Mouse (Mus musculus) hindbrain, embryonic 14.5 days (tissue): ENCODE data around the gene Zfp446. TPM values are rescaled to one million over a fixed set of nuclear protein-coding genes. Genes with fewer than 3 reads are reported as not detected.

Experiments
- ATAC-seq: fragments of 200-750 bp; cut with Nextera tagmentation; 2 replicates; pipeline ENCODE4 v1.8.0; 2017; ENCODE audit warnings: moderate number of reproducible peaks, mild to moderate bottlenecking, moderate TSS enrichment, moderate library complexity; ENCODE audit not compliant: low FRiP score
- DNase-seq: peaks from one replicate; pipeline ENCODE4 v3.0.0-alpha.2; 2015; ENCODE audit warnings: low spot score
- H3K27ac ChIP-seq: fragments of 300-500 bp; sonication (generic); 2 replicates; pipeline ENCODE4 v1.5.1; 2014; ENCODE audit warnings: mild to moderate bottlenecking, moderate library complexity
- H3K27me3 ChIP-seq: fragments of 300-500 bp; sonication (generic); 2 replicates; pipeline ENCODE4 v1.6.1; 2014; ENCODE audit warnings: mild to moderate bottlenecking, low read length, mixed read lengths; ENCODE audit not compliant: control insufficient read depth, insufficient read depth
- H3K36me3 ChIP-seq: fragments of 300-500 bp; sonication (generic); replicated peaks from 2 replicates; pipeline ENCODE4 v1.6.1; 2014; ENCODE audit not compliant: control insufficient read depth, insufficient read depth
- H3K4me1 ChIP-seq: fragments of 300-500 bp; sonication (generic); replicated peaks from 2 replicates; pipeline ENCODE4 v1.6.1; 2014; ENCODE audit warnings: antibody characterized with exemption, low read length, mixed read lengths; ENCODE audit not compliant: control insufficient read depth, insufficient read depth
- H3K4me2 ChIP-seq: fragments of 300-500 bp; sonication (generic); replicated peaks from 2 replicates; pipeline ENCODE4 v1.6.1; 2014; ENCODE audit warnings: mild to moderate bottlenecking, moderate library complexity
- H3K4me3 ChIP-seq: fragments of 300-500 bp; sonication (generic); replicated peaks from 2 replicates; pipeline ENCODE4 v1.5.1; 2014; ENCODE audit warnings: mild to moderate bottlenecking, low read length
- H3K9ac ChIP-seq: fragments of 300-500 bp; sonication (generic); 2 replicates; pipeline ENCODE4 v1.6.1; 2014
- H3K9me3 ChIP-seq: fragments of 300-500 bp; sonication (generic); 2 replicates; pipeline ENCODE4 v1.6.1; 2016; ENCODE audit warnings: low read length; ENCODE audit not compliant: control insufficient read depth
- WGBS: fragments of 180-500 bp; shearing (Covaris S2); extraction: QIAGEN DNeasy Blood & Tissue Kit; methylation state at CpG from one replicate; pipeline ENCODE4 v1.1.7; 2014; 5-methylcytosine and 5-hydroxymethylcytosine counted together
- polyA plus RNA-seq: library from polyadenylated mRNA; unstranded; fragments of >200 nt; fragmentation: Nextera tagmentation; extraction: Ambion mirVana; gene quantifications from 2 replicates; pipeline ENCODE4 v1.2.1, GENCODE M21; 2014

The Zfp446 gene
- polyA plus RNA-seq, 1 experiment from 2014 or later: 8.9 TPM

DNA sequence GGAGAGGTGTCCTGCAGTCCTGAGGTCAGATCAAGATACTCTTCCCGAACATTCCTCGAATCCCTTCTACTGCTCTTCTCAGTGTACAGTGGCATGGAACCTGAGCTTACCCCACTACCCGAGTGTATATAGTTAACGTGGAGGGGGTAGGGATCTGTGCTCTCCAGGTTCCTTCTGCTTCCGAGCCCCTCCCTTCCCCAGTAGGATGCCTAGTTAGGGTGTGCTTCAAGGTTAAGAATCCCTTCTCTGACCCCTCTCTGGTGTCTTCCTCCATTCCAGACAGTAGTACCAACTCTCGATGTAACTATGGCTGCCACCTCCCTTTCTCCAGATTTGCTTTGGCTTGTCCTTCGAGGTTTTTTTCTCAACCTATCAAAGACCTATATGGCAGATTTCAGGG is 2.6 kb downstream of the Zfp446 start:
- no peak overlapping the region for H3K27ac ChIP-seq
- H3K27me3 ChIP-seq: no peaks in the 10 kb centered on the region
- no peaks in the 10 kb centered on the region for H3K9me3 ChIP-seq
- no peak overlapping the region for H3K9ac ChIP-seq
- no peak overlapping the region for H3K4me2 ChIP-seq
- 0 out of 2 replicates have a peak, but pooled peaks cover 6% of the 10 kb centered on the region for H3K36me3 ChIP-seq
- DNase-seq (no peak), ATAC-seq (no peak)
- 94% methylated on average over 7 of the region's 7 CpGs for WGBS
- no peak overlapping the region for H3K4me3 ChIP-seq
- H3K4me1 ChIP-seq: peaks cover 14% of the 10 kb centered on the region

DNA sequence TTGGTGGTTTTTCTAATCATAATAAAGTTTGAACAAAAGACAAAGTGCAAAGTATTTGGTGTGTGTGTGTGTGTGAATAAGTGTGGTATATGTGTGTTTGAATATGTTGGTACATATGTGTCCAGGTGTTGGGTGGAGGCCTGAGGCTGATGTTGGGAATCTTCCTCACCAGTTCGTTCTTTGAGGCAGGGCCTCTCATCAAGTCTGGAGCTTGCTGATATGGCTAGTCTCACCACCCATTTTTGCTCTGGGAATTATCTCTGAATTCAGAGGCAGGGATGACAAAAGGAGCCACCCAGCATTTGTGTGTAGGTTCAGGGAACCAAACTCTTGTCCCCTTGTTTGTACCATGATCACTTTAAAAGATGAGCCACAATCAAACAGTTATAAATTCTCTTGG is 8.1 kb downstream of the Zfp446 start:
- no peaks in the 10 kb centered on the region for H3K27me3 ChIP-seq
- no peaks in the 10 kb centered on the region for H3K9me3 ChIP-seq
- 94% methylated on average over 1 of the region's 1 CpGs for WGBS
- DNase-seq: no peak
- 0 out of 2 replicates have a peak, but pooled peaks cover 6% of the 10 kb centered on the region for H3K36me3 ChIP-seq
- no peak for ATAC-seq
- no peak overlapping the region for H3K9ac ChIP-seq
- H3K4me2 ChIP-seq: no peak overlapping the region
- H3K27ac ChIP-seq: no peak overlapping the region
- H3K4me1 ChIP-seq: no peaks in the 10 kb centered on the region
- H3K4me3 ChIP-seq: no peak overlapping the region

DNA sequence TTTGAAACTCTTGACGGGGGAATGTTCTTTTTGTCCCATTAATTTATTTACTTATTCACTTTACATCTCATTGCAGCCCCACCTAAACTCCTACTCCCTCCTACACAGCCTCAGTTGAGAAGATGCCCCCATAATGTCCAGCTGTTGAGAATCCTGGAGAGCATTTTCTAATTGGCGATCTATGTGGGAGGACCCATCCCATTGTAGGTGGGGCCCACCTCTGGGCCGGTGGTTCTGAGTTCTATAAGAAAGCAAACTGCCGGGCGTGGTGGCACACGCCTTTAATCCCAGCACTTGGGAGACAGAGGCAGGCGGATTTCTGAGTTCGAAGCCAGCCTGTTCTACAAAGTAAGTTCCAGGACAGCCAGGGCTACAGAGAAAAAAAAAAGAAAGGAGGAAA is 9.3 kb downstream of the Zfp446 start:
- 88% methylated on average over 8 of the region's 8 CpGs for WGBS
- Histone ChIP-seq H3K9me3 (no peaks in the 10 kb centered on the region), H3K4me2 (no peak overlapping the region), H3K4me3 (no peak overlapping the region), H3K27ac (no peak overlapping the region), H3K27me3 (no peaks in the 10 kb centered on the region), H3K4me1 (no peaks in the 10 kb centered on the region), H3K9ac (no peak overlapping the region), H3K36me3 (0 out of 2 replicates have a peak, but pooled peaks cover 6% of the 10 kb centered on the region)
- ATAC-seq (no peak), DNase-seq (no peak)

- Histone ChIP-seq H3K9ac (no peak overlapping the region), H3K27me3 (no peaks in the 10 kb centered on the region), H3K4me1 (no peaks in the 10 kb centered on the region), H3K4me2 (no peak overlapping the region), H3K4me3 (no peak overlapping the region), H3K36me3 (0 out of 2 replicates have a peak, but pooled peaks cover 5% of the 10 kb centered on the region), H3K9me3 (no peaks in the 10 kb centered on the region), H3K27ac (no peak overlapping the region)
- no peak for ATAC-seq
- DNase-seq: no peak
- WGBS: 86% methylated on average over 8 of the region's 8 CpGs
Observed at GRCm38 (mm10) chr7:12987409-12988189, 10.0 kb downstream of the Zfp446 start.

DNA sequence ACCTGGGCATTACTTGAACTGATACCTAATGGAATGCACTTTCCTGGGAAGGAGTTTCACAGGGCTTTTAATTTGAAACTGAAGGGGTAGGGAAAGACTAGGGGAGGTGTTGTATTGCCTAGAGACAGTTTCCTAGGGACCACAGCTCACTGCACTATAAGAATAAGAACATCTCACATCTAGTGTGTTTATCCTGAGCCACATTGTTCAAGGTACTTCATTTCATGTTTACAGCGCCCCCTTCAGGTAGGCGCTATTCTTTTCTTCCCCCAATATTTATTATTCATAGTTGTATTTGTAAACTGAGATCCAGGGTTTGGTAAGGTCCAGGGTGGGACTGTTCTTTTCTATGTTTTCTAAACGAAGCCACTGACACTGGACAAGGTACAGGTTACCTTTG is 14.6 kb downstream of the Zfp446 start:
- WGBS: 6% methylated on average over 3 of the region's 3 CpGs
- Histone ChIP-seq H3K9ac (no peak overlapping the region), H3K27ac (no peak overlapping the region), H3K9me3 (no peaks in the 10 kb centered on the region), H3K36me3 (no peaks in the 10 kb centered on the region), H3K4me1 (no peaks in the 10 kb centered on the region), H3K4me2 (no peak overlapping the region), H3K4me3 (no peak overlapping the region), H3K27me3 (no peaks in the 10 kb centered on the region)
- DNase-seq (no peak), ATAC-seq (no peak)

- no peak overlapping the region for H3K4me2 ChIP-seq
Observed at GRCm38 (mm10) chr7:12993148-12993547, 15.5 kb downstream of the Zfp446 start.

GRCm38 (mm10) chr7:12995862-12996261 is 18.2 kb downstream of the Zfp446 start:
- Histone ChIP-seq H3K4me2 (no peak overlapping the region), H3K9me3 (no peaks in the 10 kb centered on the region), H3K9ac (no peak overlapping the region), H3K27me3 (no peaks in the 10 kb centered on the region), H3K4me3 (no peak overlapping the region), H3K36me3 (no peaks in the 10 kb centered on the region), H3K4me1 (no peaks in the 10 kb centered on the region), H3K27ac (no peak overlapping the region)
- ATAC-seq (no peak), DNase-seq (no peak)

More at GRCm38 (mm10) chr7:12993148-12993547, 15.5 kb downstream of the Zfp446 start:
- Histone ChIP-seq H3K27ac (no peak overlapping the region), H3K36me3 (no peaks in the 10 kb centered on the region), H3K9ac (no peak overlapping the region), H3K9me3 (no peaks in the 10 kb centered on the region), H3K4me3 (no peak overlapping the region), H3K4me1 (no peaks in the 10 kb centered on the region), H3K27me3 (no peaks in the 10 kb centered on the region)
- no peak for ATAC-seq
- no peak for DNase-seq
- 89% methylated on average over 10 of the region's 10 CpGs for WGBS

DNA sequence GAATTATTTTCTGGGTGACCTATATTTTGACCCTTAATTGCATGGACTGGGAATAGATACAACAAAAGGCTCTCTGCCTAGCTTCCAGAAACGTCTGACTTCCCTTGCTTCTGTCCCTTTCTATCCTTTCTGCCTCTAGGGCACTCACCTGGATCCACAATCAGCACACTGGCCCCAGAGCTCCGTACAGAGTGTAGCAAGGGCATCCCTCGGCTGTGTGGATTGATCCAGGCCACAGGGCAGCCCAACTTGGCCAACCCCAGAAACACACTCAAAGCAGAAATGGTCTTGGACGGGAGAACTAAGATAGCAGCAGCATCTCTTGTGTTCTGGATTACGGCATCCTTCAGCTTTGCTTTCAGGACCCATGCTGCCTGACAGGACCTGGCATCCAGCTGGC is 19.6 kb downstream of the Zfp446 start:
- Histone ChIP-seq H3K36me3 (no peaks in the 10 kb centered on the region), H3K4me1 (no peaks in the 10 kb centered on the region), H3K27me3 (no peaks in the 10 kb centered on the region), H3K9me3 (no peaks in the 10 kb centered on the region), H3K4me2 (no peak overlapping the region), H3K9ac (no peak overlapping the region), H3K27ac (no peak overlapping the region), H3K4me3 (no peak overlapping the region)
- whole genome bisulfite sequencing: 60% methylated on average over 5 of the region's 5 CpGs
- ATAC-seq (no peak), DNase-seq (no peak)

GRCm38 (mm10) chr7:12998053-12998452 is 20.4 kb downstream of the Zfp446 start, which contains the start of gene Slc27a5:
Gene Slc27a5, minus strand, starts transcription at chr7:12998192.
- H3K9ac ChIP-seq: no peak within 1 kb of the TSS
- no peak within 1 kb of the TSS for H3K4me2 ChIP-seq
- no peaks in the 10 kb centered on the region for H3K4me1 ChIP-seq
- H3K36me3 ChIP-seq: no peaks in the 10 kb centered on the region
- H3K27ac ChIP-seq: no peak within 1 kb of the TSS
- WGBS: 79% methylated on average over 5 of the region's 5 CpGs
- DNase-seq (no peak), ATAC-seq (no peak)
- H3K9me3 ChIP-seq: no peaks in the 10 kb centered on the region
- H3K4me3 ChIP-seq: no peak within 1 kb of the TSS
- no peaks in the 10 kb centered on the region for H3K27me3 ChIP-seq
